Mouse (Mus musculus): ENCODE results near the gene Prrc2a.

DNA sequence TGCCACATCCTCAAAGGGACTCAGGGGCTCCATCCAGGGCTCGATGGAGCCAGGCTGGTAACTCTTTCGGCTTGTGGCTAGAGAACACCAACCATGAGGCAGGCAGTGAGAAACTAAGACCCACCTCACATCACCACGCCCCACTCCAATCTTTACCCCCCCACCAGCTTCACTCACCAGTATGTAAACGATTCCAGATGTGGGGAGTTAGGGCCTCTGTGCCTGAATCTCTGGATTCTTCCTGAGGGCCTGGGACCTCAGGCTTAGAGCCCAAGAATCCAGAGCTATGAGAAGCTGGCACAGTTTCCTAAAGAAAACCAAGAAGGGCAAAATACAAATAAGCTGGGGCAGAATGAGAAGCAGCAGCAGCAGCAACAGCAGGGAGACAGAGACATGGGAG is 10.8 kb downstream of the Prrc2a start:
- no peak for TF ChIP-seq GATA1 (IDR thresholded peaks at IDR 0.05; ENCODE audit: low read length)
- no peak for TF ChIP-seq TAL1 (IDR thresholded peaks at IDR 0.05; ENCODE audit: low read length)

Measured in erythroblast, embryonic 14.5 days (primary cell).